Mouse (Mus musculus): ENCODE data around the gene Supt3. TPM values are rescaled to one million over a fixed set of nuclear protein-coding genes. Genes with fewer than 3 reads are reported as not detected.

The Supt3 gene
- total RNA-seq, 2 experiments from 2014 or later: 10.2 to 10.8 TPM

DNA sequence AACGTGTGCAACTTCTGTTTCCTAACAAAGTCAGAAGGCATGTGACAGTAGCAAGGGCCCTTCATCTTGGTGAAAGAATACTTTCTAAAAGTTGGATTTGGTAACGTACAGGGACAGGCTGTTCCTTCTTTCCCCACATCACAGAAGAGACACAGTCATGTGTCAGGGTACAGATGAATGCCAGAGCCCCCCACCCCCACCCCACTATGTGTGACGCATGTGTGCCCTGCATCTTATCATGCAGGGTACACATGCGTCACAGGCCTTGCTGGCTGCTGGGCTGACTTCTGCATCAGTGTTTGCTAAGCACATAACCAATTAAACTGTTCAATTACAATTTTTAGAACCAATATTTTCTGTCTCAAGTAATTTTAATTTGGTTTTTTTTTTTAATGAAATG, 231.7 kb downstream of the Supt3 start:
- intact Hi-C loops (cut with DNase I): no loop called here
- Histone ChIP-seq H3K27ac (no peak overlapping the region), H3K4me3 (no peak overlapping the region)
- DNase-seq: no peak
- no peak for TF ChIP-seq CTCF (IDR thresholded peaks at IDR 0.05)

GRCm38 (mm10) chr17:45010409-45010808, 233.5 kb downstream of the Supt3 start:
- intact Hi-C loops (cut with DNase I): no loop called here
- Histone ChIP-seq H3K27ac (no peak overlapping the region), H3K4me3 (no peak overlapping the region)
- no peak for TF ChIP-seq CTCF (IDR thresholded peaks at IDR 0.05)
- DNase-seq: no peak

DNA sequence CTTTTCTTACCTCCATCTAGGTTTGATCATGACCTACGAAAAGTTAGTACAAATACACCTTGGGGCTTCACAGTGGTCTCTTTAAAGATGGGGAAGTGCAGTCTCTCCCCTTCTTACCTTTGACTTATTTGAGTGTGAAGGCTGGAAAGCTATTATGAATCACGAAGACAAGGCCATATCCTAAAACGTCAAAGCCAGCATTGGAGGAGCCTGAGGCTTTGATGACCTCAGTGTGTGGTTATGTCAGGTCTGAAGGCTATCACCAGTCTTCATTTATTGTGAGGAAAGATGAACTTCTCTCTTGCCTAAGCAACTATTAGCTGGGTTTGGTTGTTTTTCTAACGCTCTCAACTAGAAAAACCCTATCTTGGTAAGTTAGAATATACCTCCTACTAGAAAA, 239.8 kb downstream of the Supt3 start:
- DNase-seq: no peak
- intact Hi-C loops (cut with DNase I): no loop called here
- no peak for TF ChIP-seq CTCF (IDR thresholded peaks at IDR 0.05)

GRCm38 (mm10) chr17:45020155-45020930, 243.4 kb downstream of the Supt3 start:
- no peak for DNase-seq
- intact Hi-C loops (cut with DNase I): no loop called here
- H3K4me3 ChIP-seq: no peak overlapping the region
- no peak overlapping the region for H3K27ac ChIP-seq
- no peak for TF ChIP-seq CTCF (IDR thresholded peaks at IDR 0.05)

More for the DNA sequence above, 239.8 kb downstream of the Supt3 start:
- Histone ChIP-seq H3K27ac (no peak overlapping the region), H3K4me3 (no peak overlapping the region)

- H3K27ac ChIP-seq: no peak overlapping the region
- no peak overlapping the region for H3K4me3 ChIP-seq
- intact Hi-C loops (cut with DNase I): no loop called here
- TF ChIP-seq CTCF (IDR thresholded peaks at IDR 0.05): no peak
- DNase-seq: no peak
These were observed 251.5 kb downstream of the Supt3 start for GRCm38 (mm10) chr17:45028441-45028840.

- intact Hi-C loops (cut with DNase I): no loop called here
These were observed 252.2 kb downstream of the Supt3 start for GRCm38 (mm10) chr17:45029106-45029505.

GRCm38 (mm10) chr17:45032209-45032608, 255.3 kb downstream of the Supt3 start:
- TF ChIP-seq CTCF (IDR thresholded peaks at IDR 0.05): no peak
- intact Hi-C loops (cut with DNase I): no loop called here
- H3K4me3 ChIP-seq: no peak overlapping the region
- H3K27ac ChIP-seq: no peak overlapping the region
- no peak for DNase-seq

More at GRCm38 (mm10) chr17:45029106-45029505, 252.2 kb downstream of the Supt3 start:
- DNase-seq: no peak
- no peak for TF ChIP-seq CTCF (IDR thresholded peaks at IDR 0.05)
- no peak overlapping the region for H3K27ac ChIP-seq
- no peak overlapping the region for H3K4me3 ChIP-seq

DNA sequence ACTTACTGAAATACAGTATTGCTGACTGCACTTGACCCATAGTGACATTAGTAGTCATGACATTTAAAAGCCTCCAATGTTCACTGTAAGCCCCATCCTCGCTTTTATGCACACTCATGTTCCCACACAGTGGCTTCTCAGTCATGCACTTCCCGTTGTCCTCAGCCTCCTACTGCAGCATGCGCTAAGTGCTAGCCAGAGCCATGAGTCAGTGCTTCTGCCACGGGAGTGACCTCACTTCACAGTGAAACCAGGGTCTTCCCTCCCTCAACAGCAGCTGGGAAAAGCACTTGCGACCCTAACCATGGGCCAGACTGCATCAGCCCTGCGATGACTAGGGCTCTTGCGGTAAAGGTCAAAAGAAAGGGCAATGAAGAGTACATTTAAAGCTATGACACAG, 256.7 kb downstream of the Supt3 start:
- intact Hi-C loops (cut with DNase I): no loop called here
- H3K4me3 ChIP-seq: no peak overlapping the region
- no peak for DNase-seq
- H3K27ac ChIP-seq: no peak overlapping the region
- no peak for TF ChIP-seq CTCF (IDR thresholded peaks at IDR 0.05)

GRCm38 (mm10) chr17:45041084-45041483, 264.1 kb downstream of the Supt3 start:
- intact Hi-C loops (cut with DNase I): no loop called here
- DNase-seq: no peak

GRCm38 (mm10) chr17:45045804-45046203, 268.9 kb downstream of the Supt3 start:
- intact Hi-C loops (cut with DNase I): no loop called here
- Histone ChIP-seq H3K4me3 (no peak overlapping the region), H3K27ac (no peak overlapping the region)
- DNase-seq: no peak
- TF ChIP-seq CTCF (IDR thresholded peaks at IDR 0.05): peak; percentile 54

More at GRCm38 (mm10) chr17:45041084-45041483, 264.1 kb downstream of the Supt3 start:
- peak; percentile 16; the same call in 1 of the 2 replicates for TF ChIP-seq CTCF (IDR thresholded peaks at IDR 0.05)
- H3K27ac ChIP-seq: no peak overlapping the region
- H3K4me3 ChIP-seq: no peak overlapping the region

- no peak for DNase-seq
- no peak for TF ChIP-seq CTCF (IDR thresholded peaks at IDR 0.05)
- Histone ChIP-seq H3K4me3 (no peak overlapping the region), H3K27ac (no peak overlapping the region)
- intact Hi-C loops (cut with DNase I): no loop called here
These were observed 269.6 kb downstream of the Supt3 start for GRCm38 (mm10) chr17:45046583-45046982.

- TF ChIP-seq CTCF (IDR thresholded peaks at IDR 0.05): no peak
- DNase-seq: no peak
- Histone ChIP-seq H3K27ac (no peak overlapping the region), H3K4me3 (no peak overlapping the region)
- intact Hi-C loops (cut with DNase I): no loop called here
These were observed 270.3 kb downstream of the Supt3 start for GRCm38 (mm10) chr17:45047236-45047635.

DNA sequence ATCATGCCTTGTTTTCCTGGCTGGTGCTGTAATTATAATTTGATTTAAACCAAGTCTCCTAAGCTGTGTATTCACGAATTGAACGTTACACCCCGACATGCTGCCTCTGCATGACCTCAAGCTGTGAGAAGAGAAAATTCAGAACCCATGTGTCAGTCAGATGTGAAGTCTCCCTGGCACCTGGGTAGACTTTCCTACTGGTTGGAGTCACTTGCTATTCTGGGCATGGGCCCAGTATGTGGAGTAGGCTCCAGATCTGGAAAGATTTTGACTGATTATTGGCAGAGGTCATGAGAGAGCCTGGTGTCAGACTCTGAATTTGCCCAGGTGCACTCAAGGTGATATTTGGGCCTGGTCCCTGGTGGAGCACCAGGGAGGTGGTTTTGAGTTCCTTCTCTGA, 275.0 kb downstream of the Supt3 start:
- no peak overlapping the region for H3K4me3 ChIP-seq
- no peak overlapping the region for H3K27ac ChIP-seq
- peak; percentile 24 for DNase-seq
- no peak for TF ChIP-seq CTCF (IDR thresholded peaks at IDR 0.05)
- intact Hi-C loops (cut with DNase I): no loop called here

GRCm38 (mm10) chr17:45053371-45053770, 276.4 kb downstream of the Supt3 start:
- Histone ChIP-seq H3K4me3 (no peak overlapping the region), H3K27ac (no peak overlapping the region)
- intact Hi-C loops (cut with DNase I): no loop called here
- no peak for TF ChIP-seq CTCF (IDR thresholded peaks at IDR 0.05)
- DNase-seq: no peak
